Mouse (Mus musculus): ENCODE measurements around the gene Scarb2. TPM values are rescaled to one million over a fixed set of nuclear protein-coding genes. Genes with fewer than 3 reads are reported as not detected.
A peak's percentile ranks its signal among the peaks of the same experiment; 100 is the strongest.

The Scarb2 gene
- polyA plus RNA-seq, 1 experiment from 2014 or later: 12.4 TPM

DNA sequence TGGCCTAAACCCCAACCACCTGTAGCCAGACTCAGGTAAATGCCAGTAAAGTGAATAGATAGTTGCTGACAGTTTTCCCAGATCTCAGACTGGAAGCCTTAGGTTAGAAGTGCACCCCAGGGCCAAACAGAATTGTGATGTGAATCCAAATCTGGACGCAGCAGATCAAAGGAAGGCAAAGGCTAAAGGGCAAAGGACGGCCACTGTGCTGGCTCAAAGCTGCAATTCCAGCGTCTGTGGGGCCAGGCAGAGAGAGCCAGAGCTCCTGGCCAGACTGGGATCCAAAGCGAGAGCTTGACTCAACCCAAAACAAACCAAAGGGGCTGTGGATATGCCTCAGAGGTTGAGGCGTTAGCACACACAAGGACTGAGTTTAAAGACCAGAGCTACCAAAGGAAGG, 47.9 kb downstream of the Scarb2 start:
- 54% methylated on average over 5 of the region's 5 CpGs for whole genome bisulfite sequencing
- Histone ChIP-seq H3K27ac (no peak overlapping the region), H3K4me2 (replicated peaks) (no peak overlapping the region), H3K4me3 (replicated peaks) (no peak overlapping the region), H3K36me3 (no peaks in the 10 kb centered on the region), H3K9me3 (no peaks in the 10 kb centered on the region), H3K9ac (no peak overlapping the region), H3K27me3 (replicated peaks) (no peaks in the 10 kb centered on the region), H3K4me1 (replicated peaks) (no peaks in the 10 kb centered on the region)
- ATAC-seq: no peak

DNA sequence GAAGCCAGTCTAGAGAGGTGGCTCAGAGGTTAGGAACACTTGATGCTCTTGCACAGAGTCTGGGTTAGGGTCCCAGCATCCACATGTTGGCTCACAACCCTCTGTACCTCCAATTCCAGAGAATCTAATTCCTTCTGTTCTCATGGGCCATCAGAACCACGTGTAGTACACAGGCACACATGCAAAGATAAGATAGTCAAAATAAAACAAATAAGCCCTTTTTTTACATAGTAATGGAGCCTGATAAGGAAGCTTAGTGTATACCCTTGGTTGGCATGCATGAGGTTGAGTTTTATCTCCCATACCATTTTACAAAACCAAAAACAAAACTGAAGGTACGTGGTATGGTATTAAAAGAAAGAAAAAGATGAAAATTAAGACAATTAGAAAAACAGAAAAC, 49.2 kb downstream of the Scarb2 start:
- Histone ChIP-seq H3K4me2 (replicated peaks) (no peak overlapping the region), H3K4me3 (replicated peaks) (no peak overlapping the region), H3K27me3 (replicated peaks) (no peaks in the 10 kb centered on the region), H3K27ac (no peak overlapping the region), H3K36me3 (peaks cover 4% of the 10 kb centered on the region; the same call in 1 of the 2 replicates), H3K4me1 (replicated peaks) (no peaks in the 10 kb centered on the region), H3K9me3 (no peaks in the 10 kb centered on the region), H3K9ac (no peak overlapping the region)
- ATAC-seq: no peak
- WGBS: 69% methylated on average over 2 of the region's 2 CpGs

DNA sequence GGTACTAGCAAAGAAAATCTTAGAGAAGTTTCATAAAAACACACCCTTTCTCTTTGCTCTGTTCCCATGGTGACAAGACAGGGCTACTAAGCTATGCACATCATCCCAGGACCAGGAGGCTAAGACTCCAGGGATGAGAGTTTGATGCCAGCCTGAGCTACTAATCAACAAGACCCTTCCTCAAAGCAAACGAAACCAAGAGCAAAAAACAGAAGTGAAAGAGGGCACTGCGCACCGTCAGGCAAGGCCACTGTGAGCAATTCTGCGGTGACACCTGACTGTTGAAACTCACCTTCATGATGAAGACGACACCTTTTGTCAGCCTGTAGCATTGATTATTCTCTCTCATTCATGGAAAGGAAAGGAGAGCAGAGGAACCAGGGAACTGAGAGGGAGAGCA, 53.8 kb downstream of the Scarb2 start:
- H3K36me3 ChIP-seq: peaks cover 13% of the 10 kb centered on the region
- H3K4me2 ChIP-seq (replicated peaks): no peak overlapping the region
- no peaks in the 10 kb centered on the region for H3K27me3 ChIP-seq (replicated peaks)
- no peak for ATAC-seq
- no peaks in the 10 kb centered on the region for H3K9me3 ChIP-seq
- WGBS: 95% methylated on average over 5 of the region's 5 CpGs
- no peak overlapping the region for H3K9ac ChIP-seq
- H3K27ac ChIP-seq: no peak overlapping the region
- H3K4me3 ChIP-seq (replicated peaks): no peak overlapping the region
- H3K4me1 ChIP-seq (replicated peaks): no peaks in the 10 kb centered on the region

DNA sequence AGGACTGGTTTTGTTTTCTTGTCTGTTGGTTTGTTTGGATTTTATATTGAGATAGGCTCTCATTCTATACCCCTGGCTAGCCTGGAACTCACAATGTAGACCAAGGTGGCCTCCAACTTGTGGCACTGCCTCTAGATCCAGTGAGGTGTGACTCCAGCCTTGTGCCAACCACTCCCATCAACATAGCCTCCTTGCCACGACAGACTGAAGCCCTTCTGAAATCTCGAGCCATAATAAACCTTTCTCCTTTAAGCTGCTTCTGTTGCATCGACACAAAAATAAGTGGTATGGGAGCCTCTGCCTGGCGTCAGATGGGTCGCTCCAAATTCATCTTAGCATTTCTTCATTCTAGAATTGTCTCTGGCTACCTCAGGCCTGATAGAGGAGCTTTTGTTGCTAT, 59.9 kb downstream of the Scarb2 start:
- peaks cover 15% of the 10 kb centered on the region for H3K36me3 ChIP-seq
- no peak for ATAC-seq
- H3K27me3 ChIP-seq (replicated peaks): no peaks in the 10 kb centered on the region
- H3K4me2 ChIP-seq (replicated peaks): no peak overlapping the region
- no peak overlapping the region for H3K9ac ChIP-seq
- 92% methylated on average over 5 of the region's 5 CpGs for WGBS
- H3K27ac ChIP-seq: no peak overlapping the region
- no peaks in the 10 kb centered on the region for H3K4me1 ChIP-seq (replicated peaks)
- H3K4me3 ChIP-seq (replicated peaks): no peak overlapping the region
- no peaks in the 10 kb centered on the region for H3K9me3 ChIP-seq

DNA sequence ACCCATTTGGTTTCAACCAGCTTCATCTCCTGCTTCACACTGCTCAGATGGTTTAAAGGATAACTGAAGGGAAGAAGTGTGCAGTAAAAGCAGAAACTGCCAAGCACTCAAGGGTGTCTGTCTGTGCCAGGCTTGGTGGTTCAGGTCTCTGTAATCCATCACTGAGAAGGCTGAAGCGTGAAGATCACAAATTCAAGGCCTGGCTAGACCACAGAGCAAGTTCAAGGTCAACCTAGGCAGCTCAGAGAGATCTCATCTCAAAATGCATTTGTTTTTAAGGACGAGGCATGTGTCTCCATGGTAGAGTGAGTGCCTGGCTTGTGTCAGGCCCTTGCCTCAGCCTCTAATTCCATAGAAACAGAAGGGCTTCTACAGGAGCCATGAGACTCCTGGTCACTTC, 61.6 kb downstream of the Scarb2 start:
- Histone ChIP-seq H3K4me2 (replicated peaks) (no peak overlapping the region), H3K27me3 (replicated peaks) (no peaks in the 10 kb centered on the region), H3K4me3 (replicated peaks) (no peak overlapping the region), H3K27ac (no peak overlapping the region), H3K4me1 (replicated peaks) (no peaks in the 10 kb centered on the region), H3K36me3 (peaks cover 11% of the 10 kb centered on the region; the same call in 1 of the 2 replicates), H3K9ac (no peak overlapping the region), H3K9me3 (no peaks in the 10 kb centered on the region)
- ATAC-seq: no peak
- 71% methylated on average over 2 of the region's 2 CpGs for WGBS

DNA sequence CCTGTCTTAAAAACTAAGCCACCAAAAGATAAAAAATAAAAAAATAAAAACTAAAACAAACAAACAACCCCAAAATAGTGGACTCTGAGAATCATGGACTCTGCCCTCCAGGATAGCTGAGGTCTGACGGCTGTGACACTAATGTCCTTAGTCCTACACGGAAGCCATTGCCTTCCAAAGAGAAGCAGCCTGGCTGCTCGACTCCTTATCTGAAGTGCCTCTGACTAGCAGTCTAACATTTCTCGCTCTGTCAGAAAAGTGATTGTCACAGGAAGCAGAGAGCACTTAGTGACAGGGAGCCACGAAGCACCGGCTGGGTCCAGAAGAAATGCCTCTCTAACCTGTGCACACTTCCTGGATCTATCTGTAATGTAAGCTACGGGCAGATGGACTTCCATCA, 63.7 kb downstream of the Scarb2 start:
- no peaks in the 10 kb centered on the region for H3K27me3 ChIP-seq (replicated peaks)
- no peak overlapping the region for H3K27ac ChIP-seq
- ATAC-seq: no peak
- H3K4me1 ChIP-seq (replicated peaks): no peaks in the 10 kb centered on the region
- no peaks in the 10 kb centered on the region for H3K9me3 ChIP-seq
- WGBS: 80% methylated on average over 7 of the region's 7 CpGs
- peaks cover 7% of the 10 kb centered on the region; the same call in 1 of the 2 replicates for H3K36me3 ChIP-seq
- H3K4me3 ChIP-seq (replicated peaks): no peak overlapping the region
- no peak overlapping the region for H3K9ac ChIP-seq
- no peak overlapping the region for H3K4me2 ChIP-seq (replicated peaks)

DNA sequence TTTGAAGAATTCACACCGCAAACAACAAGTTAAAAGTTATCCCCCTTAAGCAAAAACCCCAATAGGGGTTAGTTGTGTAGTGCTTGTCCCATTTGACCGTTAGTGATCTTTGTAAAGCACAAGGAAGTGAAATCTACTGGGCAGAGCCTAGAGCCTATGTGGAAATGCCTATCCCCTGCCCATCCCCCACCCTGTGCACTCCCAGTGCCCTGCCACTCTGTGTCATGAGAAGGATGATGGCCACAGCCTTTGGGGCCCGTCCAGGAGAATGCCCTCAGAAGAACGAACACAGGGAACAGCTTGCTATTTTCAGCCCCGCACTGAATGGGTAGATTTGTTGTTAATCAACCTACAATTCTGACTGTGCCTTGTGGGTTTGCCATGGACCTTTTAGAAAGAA, 65.1 kb downstream of the Scarb2 start:
- H3K4me3 ChIP-seq (replicated peaks): no peak overlapping the region
- H3K27ac ChIP-seq: no peak overlapping the region
- H3K4me2 ChIP-seq (replicated peaks): no peak overlapping the region
- no peaks in the 10 kb centered on the region for H3K27me3 ChIP-seq (replicated peaks)
- no peaks in the 10 kb centered on the region for H3K9me3 ChIP-seq
- WGBS: 73% methylated on average over 5 of the region's 5 CpGs
- H3K4me1 ChIP-seq (replicated peaks): no peaks in the 10 kb centered on the region
- no peak overlapping the region for H3K9ac ChIP-seq
- H3K36me3 ChIP-seq: peaks cover 7% of the 10 kb centered on the region; the same call in 1 of the 2 replicates
- no peak for ATAC-seq

DNA sequence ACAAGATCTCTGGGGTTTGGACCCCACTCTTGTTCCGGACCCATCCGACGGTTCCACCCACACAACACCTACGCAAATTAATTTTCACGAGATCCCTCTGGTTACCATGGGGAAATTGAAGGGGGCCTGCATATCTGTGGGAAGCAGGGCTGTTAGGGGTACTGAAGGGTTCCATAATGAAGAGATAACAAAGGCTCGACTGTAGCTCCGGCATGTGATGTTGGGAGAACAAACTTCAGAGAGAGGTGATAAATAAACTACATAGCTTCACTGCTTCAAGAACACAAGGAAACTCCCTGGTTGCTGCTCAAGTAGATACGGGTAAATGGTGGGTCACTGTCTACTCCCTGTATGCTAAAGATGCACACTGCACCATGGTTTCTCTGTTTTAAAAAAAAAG, 68.1 kb downstream of the Scarb2 start:
- WGBS: 80% methylated on average over 8 of the region's 8 CpGs

DNA sequence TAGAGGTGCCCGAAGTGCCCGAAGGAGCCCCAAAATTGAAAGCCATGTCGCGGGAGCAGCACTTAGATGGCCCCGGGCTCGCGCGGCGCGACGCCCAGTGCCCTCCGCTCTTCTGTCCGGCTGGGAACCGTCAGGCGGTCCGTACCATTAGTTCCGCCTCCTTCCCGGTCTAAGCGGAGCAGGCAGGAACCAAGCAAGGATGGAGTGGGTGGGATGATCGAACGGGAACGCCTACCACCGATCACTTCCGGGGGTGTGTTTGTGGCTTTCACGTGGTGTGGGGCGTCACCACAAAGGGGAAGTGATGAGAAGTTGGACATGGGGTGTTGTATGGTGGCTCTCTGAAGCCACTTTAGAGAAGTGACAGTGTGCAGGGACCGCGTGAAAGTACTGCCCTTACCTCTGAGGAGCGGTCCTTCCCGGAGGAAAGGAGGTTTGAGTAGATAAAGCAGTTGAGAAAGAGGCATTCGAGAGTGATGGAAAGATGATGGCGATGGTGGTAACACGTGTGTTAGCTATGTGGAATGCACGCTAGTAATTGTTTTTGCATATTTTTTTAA, 71.5 kb downstream of the Scarb2 start, which contains the start of gene Nup54:
Nup54 (minus strand) TSS at position 195 of the 560 bp plus-strand sequence.
- 1% methylated on average over 34 of the region's 34 CpGs for WGBS

More for the DNA sequence above, 68.1 kb downstream of the Scarb2 start:
- no peak overlapping the region for H3K27ac ChIP-seq
- ATAC-seq: no peak
- H3K4me2 ChIP-seq (replicated peaks): no peak overlapping the region
- H3K4me3 ChIP-seq (replicated peaks): no peak overlapping the region
- 0 out of 2 replicates have a peak, but pooled peaks cover 4% of the 10 kb centered on the region for H3K4me1 ChIP-seq (replicated peaks)
- H3K9me3 ChIP-seq: no peaks in the 10 kb centered on the region
- no peaks in the 10 kb centered on the region for H3K27me3 ChIP-seq (replicated peaks)
- no peaks in the 10 kb centered on the region for H3K36me3 ChIP-seq
- H3K9ac ChIP-seq: no peak overlapping the region

DNA sequence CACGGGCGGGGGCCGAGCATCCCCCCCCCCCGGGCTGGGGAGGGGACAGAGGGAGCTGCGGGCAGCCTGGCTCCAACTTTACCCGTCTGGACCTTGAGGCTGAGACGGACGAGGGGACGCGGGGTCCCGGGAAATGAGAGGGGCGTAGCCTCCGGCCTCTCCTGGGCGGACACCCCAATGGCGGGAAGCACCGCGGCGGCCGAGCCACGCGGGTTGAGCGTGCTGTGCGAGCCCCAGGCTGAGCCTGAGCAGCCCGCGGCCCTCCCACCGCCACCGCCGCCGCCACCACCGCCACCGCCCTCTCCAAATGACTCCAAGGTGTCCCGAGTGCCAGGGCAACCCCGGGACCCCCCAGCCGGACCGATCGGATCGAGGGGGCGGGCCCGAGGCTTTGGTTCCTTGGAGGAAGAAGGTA, 72.1 kb downstream of the Scarb2 start:
- Histone ChIP-seq H3K27me3 (replicated peaks) (no peaks in the 10 kb centered on the region), H3K9ac (peak overlapping the region; percentile 91), H3K4me1 (replicated peaks) (0 out of 2 replicates have a peak, but pooled peaks cover 4% of the 10 kb centered on the region), H3K4me3 (replicated peaks) (peak overlapping the region; percentile 92), H3K9me3 (no peaks in the 10 kb centered on the region), H3K36me3 (no peaks in the 10 kb centered on the region), H3K4me2 (replicated peaks) (peak overlapping the region; percentile 62), H3K27ac (peak overlapping the region; percentile 90)
- ATAC-seq: peak; percentile 86
- WGBS: 0% methylated on average over 35 of the region's 39 CpGs

More for the DNA sequence above, 71.5 kb downstream of the Scarb2 start, which contains the start of gene Nup54:
- peak; percentile 99 for ATAC-seq
- 0 out of 2 replicates have a peak, but pooled peaks cover 4% of the 10 kb centered on the region for H3K4me1 ChIP-seq (replicated peaks)
- H3K9me3 ChIP-seq: no peaks in the 10 kb centered on the region
- H3K36me3 ChIP-seq: no peaks in the 10 kb centered on the region
- no peaks in the 10 kb centered on the region for H3K27me3 ChIP-seq (replicated peaks)
- peak within 1 kb of the TSS; percentile 91 for H3K9ac ChIP-seq
- peak within 1 kb of the TSS; percentile 62 for H3K4me2 ChIP-seq (replicated peaks)
- H3K27ac ChIP-seq: peak within 1 kb of the TSS; percentile 90
- H3K4me3 ChIP-seq (replicated peaks): peak within 1 kb of the TSS; percentile 92

DNA sequence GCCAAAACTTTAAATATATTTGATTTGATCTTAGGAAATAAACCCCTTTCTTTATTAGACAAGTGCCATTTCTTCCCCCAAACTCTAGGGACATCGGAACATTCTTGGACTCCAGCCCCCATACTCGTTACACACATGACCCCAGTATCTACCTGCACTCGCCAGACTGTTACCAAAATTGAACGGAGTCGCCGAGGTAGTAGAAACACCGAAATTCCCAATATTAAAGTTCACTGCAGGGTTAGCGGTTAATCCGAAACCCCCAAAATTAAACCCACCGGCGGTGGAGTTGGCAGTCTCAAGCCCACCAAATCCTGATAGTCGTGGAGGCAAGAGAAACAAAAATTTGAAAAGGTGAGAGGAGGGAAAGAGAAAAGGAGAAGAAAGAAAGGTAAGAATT, 72.6 kb downstream of the Scarb2 start:
- ATAC-seq: no peak
- Histone ChIP-seq H3K4me1 (replicated peaks) (0 out of 2 replicates have a peak, but pooled peaks cover 4% of the 10 kb centered on the region), H3K4me3 (replicated peaks) (peak overlapping the region; percentile 92), H3K36me3 (peaks cover 2% of the 10 kb centered on the region; the same call in 1 of the 2 replicates), H3K27me3 (replicated peaks) (no peaks in the 10 kb centered on the region), H3K9ac (peak overlapping the region; percentile 91), H3K4me2 (replicated peaks) (peak overlapping the region; percentile 62), H3K9me3 (no peaks in the 10 kb centered on the region), H3K27ac (no peak overlapping the region)
- 2% methylated on average over 12 of the region's 12 CpGs for WGBS

DNA sequence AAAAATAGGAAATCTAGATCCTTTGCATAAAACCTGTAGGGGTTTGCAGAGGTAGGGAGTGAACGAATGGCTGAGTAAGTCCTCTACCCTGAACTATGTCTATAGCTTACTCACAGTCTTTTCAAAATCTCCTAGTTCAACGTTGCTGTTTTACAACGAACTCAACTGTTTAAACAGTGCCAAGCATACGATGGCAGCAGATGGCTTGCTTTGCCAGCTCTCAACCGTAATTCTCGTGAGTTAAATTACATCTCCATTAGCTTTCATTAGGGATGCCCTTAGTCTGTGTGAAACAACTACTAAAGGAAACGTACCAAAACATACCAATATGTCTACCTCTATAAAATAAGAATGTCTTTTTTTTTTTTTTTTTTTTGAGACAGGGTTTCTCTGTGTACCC, 75.0 kb downstream of the Scarb2 start:
- peaks cover 24% of the 10 kb centered on the region for H3K36me3 ChIP-seq
- no peak overlapping the region for H3K4me3 ChIP-seq (replicated peaks)
- ATAC-seq: no peak
- H3K9me3 ChIP-seq: no peaks in the 10 kb centered on the region
- H3K27me3 ChIP-seq (replicated peaks): no peaks in the 10 kb centered on the region
- WGBS: 75% methylated on average over 7 of the region's 7 CpGs
- H3K4me2 ChIP-seq (replicated peaks): no peak overlapping the region
- 0 out of 2 replicates have a peak, but pooled peaks cover 4% of the 10 kb centered on the region for H3K4me1 ChIP-seq (replicated peaks)
- H3K9ac ChIP-seq: no peak overlapping the region
- no peak overlapping the region for H3K27ac ChIP-seq

DNA sequence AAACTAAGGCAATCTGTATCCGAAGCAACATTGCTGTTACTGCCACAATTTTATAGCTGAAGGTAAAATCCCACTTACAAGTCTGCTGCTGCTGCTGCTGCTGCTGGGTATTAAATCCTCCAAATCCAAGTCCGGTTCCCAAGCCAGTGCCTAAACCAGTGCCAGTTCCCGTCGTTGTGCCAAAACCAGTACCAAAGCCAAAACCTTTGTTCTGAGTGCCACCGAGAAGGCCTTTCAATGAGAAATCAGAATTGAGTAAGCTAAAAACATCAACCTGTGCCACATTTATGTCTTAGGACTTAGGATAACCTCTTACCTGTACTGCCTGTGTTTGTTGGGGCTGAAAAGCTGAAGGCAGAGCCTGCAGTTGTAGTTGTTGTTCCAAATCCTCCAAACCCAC, 75.9 kb downstream of the Scarb2 start:
- Histone ChIP-seq H3K36me3 (peaks cover 24% of the 10 kb centered on the region), H3K4me2 (replicated peaks) (no peak overlapping the region), H3K4me3 (replicated peaks) (no peak overlapping the region), H3K4me1 (replicated peaks) (0 out of 2 replicates have a peak, but pooled peaks cover 4% of the 10 kb centered on the region), H3K9me3 (no peaks in the 10 kb centered on the region), H3K27me3 (replicated peaks) (no peaks in the 10 kb centered on the region), H3K9ac (no peak overlapping the region), H3K27ac (no peak overlapping the region)
- ATAC-seq: no peak
- 82% methylated on average over 5 of the region's 5 CpGs for WGBS
